Mouse (Mus musculus) kidney, adult 2 months (tissue): ENCODE data around the gene Ttpal. TPM values are rescaled to one million over a fixed set of nuclear protein-coding genes. Genes with fewer than 3 reads are reported as not detected.

Experiments used
- DNase-seq: peaks from one replicate; pipeline ENCODE4 v3.0.0; 2021
- H3K27ac ChIP-seq: fragments of 200-500 bp; 2 replicates; pipeline ENCODE4 v1.5.1; 2012; ENCODE audit warnings: low read depth, low read length, control low read depth, inconsistent platforms; ENCODE audit not compliant: insufficient read depth
- H3K27me3 ChIP-seq: fragments of 200-500 bp; replicated peaks from 2 replicates; pipeline ENCODE4 v1.6.1; 2012; ENCODE audit warnings: mild to moderate bottlenecking, moderate library complexity, low read length, inconsistent platforms; ENCODE audit not compliant: control insufficient read depth, insufficient read depth
- H3K36me3 ChIP-seq: fragments of 200-500 bp; 2 replicates; pipeline ENCODE4 v1.6.1; 2012; ENCODE audit warnings: mild to moderate bottlenecking, moderate library complexity, low read length, inconsistent platforms; ENCODE audit not compliant: control insufficient read depth, insufficient read depth
- H3K4me1 ChIP-seq: fragments of 200-500 bp; 2 replicates; pipeline ENCODE4 v1.6.1; 2011; ENCODE audit warnings: low read length; ENCODE audit not compliant: control insufficient read depth, insufficient read depth
- H3K4me3 ChIP-seq: fragments of 200-500 bp; 2 replicates; pipeline ENCODE4 v1.5.1; 2011; ENCODE audit warnings: mild to moderate bottlenecking, low read depth, low read length, control low read depth; ENCODE audit not compliant: insufficient read depth
- CTCF ChIP-seq: fragments of 200-500 bp; conservative IDR thresholded peaks from 2 replicates; pipeline ENCODE4 v1.5.1; 2011; ENCODE audit warnings: low read depth, mild to moderate bottlenecking, control low read depth, low read length, moderate library complexity, mixed read lengths; ENCODE audit not compliant: insufficient read depth, insufficient read length
- POLR2A ChIP-seq: fragments of 200-500 bp; IDR thresholded peaks from one replicate; pipeline ENCODE4 v1.6.1; 2011; ENCODE audit warnings: low read depth, low read length, control low read depth
- WGBS: fragments of 180-500 bp; shearing (Covaris S2); methylation state at CpG from one replicate; pipeline ENCODE4 v1.1.7; 2018; 5-methylcytosine and 5-hydroxymethylcytosine counted together
- polyA plus RNA-seq: library from polyadenylated mRNA; depleted of rRNA; stranded (reverse); fragments of >200 nt; gene quantifications from 2 replicates; pipeline ENCODE4 v1.2.3, GENCODE M21; 2012; rRNA removed

Ttpal gene
- polyA plus RNA-seq, 1 experiment = 11.3 TPM

GRCm38 (mm10) chr2:163662698-163663221 lies 60.6 kb downstream of the Ttpal start:
- Histone ChIP-seq H3K4me1 (peaks cover 30% of the 10 kb centered on the region), H3K4me3 (no peak overlapping the region), H3K36me3 (no peaks in the 10 kb centered on the region), H3K27ac (no peak overlapping the region), H3K27me3 (no peaks in the 10 kb centered on the region)
- DNase-seq = no peak
- 66% methylated on average over 2 of the region's 2 CpGs for WGBS
- TF ChIP-seq POLR2A (no peak), CTCF (no peak)

DNA sequence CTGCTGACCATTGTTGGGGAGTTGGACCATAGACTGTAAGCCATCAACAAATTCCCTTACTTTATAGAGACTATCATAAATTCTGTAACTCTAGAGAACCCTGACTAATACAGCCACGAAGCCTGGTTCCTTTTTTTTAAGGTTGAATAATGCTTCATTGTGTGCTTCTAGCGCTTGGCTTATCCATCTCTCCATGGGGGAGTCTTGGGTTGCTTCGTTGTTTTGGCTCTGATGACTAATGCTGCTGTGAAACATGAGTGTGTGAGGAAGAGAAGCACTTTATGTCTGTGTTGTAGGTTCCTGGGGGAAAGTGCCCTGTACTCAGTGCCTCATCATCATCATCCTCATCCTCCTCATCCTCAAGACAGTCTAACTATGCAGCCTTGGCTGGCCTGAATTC lies 61.8 kb downstream of the Ttpal start:
- Histone ChIP-seq H3K27ac (no peak overlapping the region), H3K36me3 (no peaks in the 10 kb centered on the region), H3K4me1 (peaks cover 27% of the 10 kb centered on the region), H3K27me3 (no peaks in the 10 kb centered on the region), H3K4me3 (no peak overlapping the region)
- 62% methylated on average over 3 of the region's 3 CpGs for WGBS
- DNase-seq = no peak
- TF ChIP-seq CTCF (no peak), POLR2A (no peak)

DNA sequence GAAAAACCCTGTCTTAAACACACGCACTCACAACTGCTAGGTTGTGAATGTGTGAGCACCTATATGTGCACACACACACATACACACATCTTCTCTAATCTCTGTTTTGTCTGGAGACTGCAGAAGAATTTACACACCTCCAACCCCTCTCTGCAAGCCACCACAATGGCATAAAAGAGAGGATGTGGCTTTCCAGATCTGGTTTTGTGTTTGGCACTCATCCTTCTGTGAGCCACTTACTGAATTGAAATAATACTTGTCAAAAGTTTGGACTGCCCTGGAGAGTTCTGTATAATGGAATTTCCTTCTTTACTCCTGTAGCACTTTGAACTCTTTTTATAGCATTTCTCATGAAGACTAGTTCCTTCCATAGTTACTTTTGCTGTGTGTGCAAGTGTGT lies 64.9 kb downstream of the Ttpal start:
- Histone ChIP-seq H3K4me1 (peaks cover 10% of the 10 kb centered on the region), H3K4me3 (no peak overlapping the region), H3K27ac (no peak overlapping the region), H3K27me3 (no peaks in the 10 kb centered on the region), H3K36me3 (no peaks in the 10 kb centered on the region)
- no peak for DNase-seq
- TF ChIP-seq CTCF = no peak
- TF ChIP-seq POLR2A = no peak
- 88% methylated on average over 1 of the region's 1 CpGs for WGBS

Other genes starting within 250 kb of the Ttpal start
- gene Jph2, start 204.3 kb upstream of the Ttpal start, polyA plus RNA-seq = 3.1 and 3.8 TPM in 2 replicates
- 11.5 and 13.9 TPM in 2 replicates for gene Oser1, start 177.6 kb upstream of the Ttpal start, polyA plus RNA-seq
- gene Gdap1l1, start 163.8 kb upstream of the Ttpal start, polyA plus RNA-seq = 0.31 and 0.38 TPM in 2 replicates
- gene Fitm2, start 129.7 kb upstream of the Ttpal start, polyA plus RNA-seq = 19.9 and 21.9 TPM in 2 replicates
- 3.6 and 4.6 TPM in 2 replicates for gene R3hdml, start 110.0 kb upstream of the Ttpal start, polyA plus RNA-seq
- 354 and 376 TPM in 2 replicates for gene Hnf4a, start 95.5 kb upstream of the Ttpal start, polyA plus RNA-seq
- 340 and 357 TPM in 2 replicates for gene Serinc3, start 42.8 kb downstream of the Ttpal start, polyA plus RNA-seq
- 100 and 107 TPM in 2 replicates for gene Pkig, start 56.1 kb downstream of the Ttpal start, polyA plus RNA-seq
- gene Ada, start 147.9 kb downstream of the Ttpal start, polyA plus RNA-seq = 1.8 and 2.4 TPM in 2 replicates
- gene Ccn5, start 218.5 kb downstream of the Ttpal start, polyA plus RNA-seq = 0.41 and 1.3 TPM in 2 replicates